Mouse (Mus musculus) G1E-ER4 (cell line): ENCODE measurements around the gene Nqo1. TPM values are rescaled to one million over a fixed set of nuclear protein-coding genes. Genes with fewer than 3 reads are reported as not detected.

ENCODE experiments used
- GATA1 ChIP-seq: IDR thresholded peaks from one replicate; pipeline ENCODE4 v1.8.0; 2012; ENCODE audit warnings: low read length, inconsistent platforms
- polyA plus RNA-seq: library from polyadenylated mRNA; stranded (reverse); fragments of >175 nt; gene quantifications from 2 replicates; pipeline ENCODE4 v1.2.3, GENCODE M21; 2012

The Nqo1 gene
- polyA plus RNA-seq, 1 experiment: 0.50 TPM

GRCm38 (mm10) chr8:107424597-107425229 lies 21.7 kb upstream of the Nqo1 start, which contains the start of gene Nob1:
TSS of gene Nob1 (minus strand) at chr8:107425051.
- no peak for TF ChIP-seq GATA1

- no peak for TF ChIP-seq GATA1
Observed at GRCm38 (mm10) chr8:107424176-107424575, 21.2 kb upstream of the Nqo1 start.

DNA sequence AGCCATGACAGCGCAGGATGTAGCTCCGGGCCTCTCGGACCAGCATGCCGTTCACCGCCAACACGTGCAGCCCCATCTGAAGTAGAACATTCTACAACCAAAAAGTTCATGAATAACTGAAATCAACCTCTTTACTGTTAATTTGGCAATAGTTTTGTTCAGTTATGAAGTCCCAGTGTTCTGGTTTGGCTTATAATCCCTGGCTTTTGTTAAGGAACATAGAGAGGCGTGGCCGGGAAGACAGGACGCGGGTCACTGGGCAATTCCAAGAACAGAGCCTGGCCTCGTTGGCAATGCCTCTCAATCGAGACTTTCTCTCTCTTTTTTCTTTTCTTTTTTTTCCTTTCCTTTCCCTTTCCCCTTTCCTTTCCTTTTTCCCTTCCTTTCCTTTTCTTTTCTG lies 14.0 kb upstream of the Nqo1 start:
- no peak for TF ChIP-seq GATA1

DNA sequence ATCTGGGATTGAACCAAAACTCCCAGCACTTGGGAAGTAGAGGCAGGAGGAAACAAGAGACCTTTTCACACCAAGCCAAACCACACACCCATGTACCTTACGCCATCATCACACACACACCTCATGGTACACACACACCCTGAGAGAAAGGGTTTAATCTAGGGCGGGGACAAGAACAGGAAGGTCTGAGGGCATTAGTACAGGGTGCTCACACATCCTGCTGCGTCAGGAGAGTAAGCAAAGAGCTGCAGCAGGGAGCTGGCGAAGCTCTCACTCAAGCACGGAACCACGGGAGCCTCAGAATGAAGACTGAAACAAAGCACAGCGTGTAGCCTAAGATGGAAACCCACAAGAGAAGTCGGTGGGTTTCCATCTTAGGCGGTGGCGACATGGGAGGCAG lies 10.9 kb upstream of the Nqo1 start:
- TF ChIP-seq GATA1: no peak

DNA sequence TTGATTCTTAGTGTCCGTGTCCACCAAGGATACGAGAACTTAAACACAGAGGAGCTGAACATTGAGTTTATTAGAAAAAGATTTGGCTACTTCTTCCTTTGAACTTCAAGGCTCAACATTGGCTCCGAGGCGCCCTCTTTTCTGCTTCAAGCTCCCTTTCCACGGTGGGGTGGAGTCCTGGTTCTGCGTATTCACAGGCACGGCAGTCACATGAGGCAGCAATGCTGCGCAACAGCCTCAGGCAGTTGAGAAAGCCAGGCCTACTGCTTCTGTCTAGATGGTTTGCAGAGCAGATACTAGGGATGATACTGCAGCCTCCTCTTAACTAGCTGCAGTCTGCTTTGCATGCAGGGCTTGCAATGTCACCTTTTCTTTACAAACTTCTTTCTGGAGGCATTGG lies 9.5 kb upstream of the Nqo1 start:
- TF ChIP-seq GATA1: no peak

DNA sequence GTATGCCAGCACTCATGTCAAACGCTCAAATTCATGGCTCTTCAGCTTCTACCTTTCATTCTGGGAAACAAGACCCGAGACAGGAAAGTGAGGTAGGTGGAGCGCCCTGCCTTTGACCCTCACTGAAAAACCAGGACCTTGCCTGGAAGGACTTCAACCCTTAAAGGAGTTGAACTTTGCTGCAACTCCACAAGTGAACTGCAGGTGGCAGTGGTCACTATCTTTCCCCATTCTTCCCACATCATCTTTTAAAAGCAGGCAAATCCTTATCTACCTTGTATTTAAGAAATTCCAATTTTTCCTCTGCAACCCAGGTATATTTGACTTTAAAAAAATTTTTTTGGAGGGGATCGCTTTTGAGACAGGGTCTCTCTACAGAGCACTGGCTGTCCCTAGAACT lies 8.4 kb upstream of the Nqo1 start:
- TF ChIP-seq GATA1: no peak

DNA sequence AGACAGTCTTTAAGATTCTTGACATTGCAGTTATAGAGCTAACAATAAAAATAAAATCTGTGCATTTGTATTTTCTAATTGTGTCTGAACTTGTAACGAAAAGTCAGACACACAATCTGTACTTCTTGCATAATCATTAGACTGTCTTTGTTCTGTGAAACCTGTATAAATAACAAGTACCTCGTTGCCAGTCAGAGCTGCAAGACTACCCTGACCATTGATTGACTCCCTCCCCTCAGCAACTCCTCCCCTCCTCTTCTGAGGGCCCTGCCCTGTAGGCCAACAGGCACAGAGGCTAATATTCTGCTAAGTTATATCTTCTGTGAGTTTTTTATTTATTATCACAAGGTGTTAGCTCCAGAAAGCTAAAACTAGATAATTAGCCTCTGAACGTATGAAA lies 2.9 kb upstream of the Nqo1 start:
- TF ChIP-seq GATA1: no peak

GRCm38 (mm10) chr8:107404057-107404456 lies 1.1 kb upstream of the Nqo1 start:
- no peak for TF ChIP-seq GATA1

GRCm38 (mm10) chr8:107401866-107402265 lies 1.1 kb downstream of the Nqo1 start:
- TF ChIP-seq GATA1: no peak

GRCm38 (mm10) chr8:107399495-107399894 lies 3.5 kb downstream of the Nqo1 start:
- TF ChIP-seq GATA1: no peak

DNA sequence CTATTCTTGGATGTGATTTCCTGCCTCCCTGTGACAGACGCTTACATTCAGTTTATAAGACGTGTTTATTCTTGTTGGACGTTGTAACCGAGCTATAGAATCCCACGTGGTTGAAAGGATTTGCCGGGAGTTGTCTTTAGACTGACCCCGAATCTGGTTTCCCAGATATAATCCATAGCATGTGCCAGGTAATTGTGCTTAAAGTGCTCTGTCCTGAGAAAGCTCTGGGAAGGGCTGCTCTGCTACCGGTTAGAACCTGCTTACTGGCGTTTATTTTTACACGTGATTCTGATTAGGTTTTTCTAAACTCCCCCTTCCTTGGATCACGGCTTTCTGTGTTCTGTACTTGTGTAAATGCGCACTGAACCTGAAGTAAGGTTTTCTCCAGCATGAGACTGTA lies 5.3 kb downstream of the Nqo1 start:
- no peak for TF ChIP-seq GATA1

GRCm38 (mm10) chr8:107396106-107396670 lies 6.8 kb downstream of the Nqo1 start:
- no peak for TF ChIP-seq GATA1

GRCm38 (mm10) chr8:107395397-107395796 lies 7.6 kb downstream of the Nqo1 start:
- no peak for TF ChIP-seq GATA1

GRCm38 (mm10) chr8:107391136-107391516 lies 11.9 kb downstream of the Nqo1 start:
- no peak for TF ChIP-seq GATA1

DNA sequence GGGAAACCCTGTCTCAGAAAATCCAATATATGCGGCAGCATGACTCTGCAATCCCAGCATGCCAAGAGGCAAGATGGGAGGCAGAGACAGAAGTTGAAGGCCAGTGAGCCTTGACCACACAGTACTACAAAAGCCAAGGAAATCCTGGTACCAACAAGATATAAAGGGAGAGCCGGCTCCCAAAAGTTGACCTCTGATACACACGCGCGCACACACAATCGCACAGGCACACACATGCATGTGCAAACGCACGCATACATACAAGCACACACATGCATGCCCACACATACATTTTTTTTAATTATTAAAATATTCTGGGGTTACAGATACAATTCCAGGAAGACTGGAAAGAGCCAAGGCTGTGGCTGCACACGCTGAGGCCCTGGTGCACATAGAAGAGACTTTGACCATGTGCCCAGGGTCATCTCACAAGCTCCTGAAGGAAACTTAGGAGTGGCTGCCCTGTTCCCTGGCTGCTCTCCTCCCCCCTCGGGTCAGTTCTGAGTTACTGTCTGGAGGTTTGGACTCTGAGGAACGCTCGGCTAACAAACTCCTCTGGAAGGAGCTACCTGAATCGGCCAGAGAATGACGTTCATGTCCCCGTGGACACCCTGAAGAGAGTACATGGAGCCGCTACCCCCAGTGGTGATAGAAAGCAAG lies 12.4 kb downstream of the Nqo1 start:
- no peak for TF ChIP-seq GATA1

GRCm38 (mm10) chr8:107389557-107389956 lies 13.4 kb downstream of the Nqo1 start:
- TF ChIP-seq GATA1: no peak

GRCm38 (mm10) chr8:107387861-107388260 lies 15.1 kb downstream of the Nqo1 start:
- TF ChIP-seq GATA1: no peak
